Mouse (Mus musculus) granulocyte monocyte progenitor cell, adult 5-6 weeks (primary cell): ENCODE data around the gene Rrp12. TPM values are rescaled to one million over a fixed set of nuclear protein-coding genes. Genes with fewer than 3 reads are reported as not detected.
A peak's percentile ranks its signal among the peaks of the same experiment; 100 is the strongest.
"Not testable (repeated sequence)": the region's sequence is repeated elsewhere in the genome, so short reads cannot be mapped to it uniquely, and the experiment has no call there.

Source experiments
- ATAC-seq: replicated peaks from 2 replicates; pipeline ENCODE4 v1.8.0; 2016; ENCODE audit warnings: mild to moderate bottlenecking, moderate TSS enrichment, inconsistent platforms; ENCODE audit not compliant: poor library complexity, severe bottlenecking
- total RNA-seq, 2 experiments: library from RNA; stranded (forward) in 1 of 2; stranded (reverse) in 1 of 2; fragments of 200-712, 200-1000 nt in 1 of 2; fragments of >200 nt in 1 of 2; fragmentation: Nextera tagmentation in 1 of 2; gene quantifications; 2 replicates each; pipeline ENCODE4 v1.2.3; 2014 to 2017

Rrp12 gene
- total RNA-seq, 2 experiments from 2014 or later: 14.8 to 18.1 TPM

- ATAC-seq: no peak
Observed at GRCm38 (mm10) chr19:41907079-41907760, 11.2 kb upstream of the Rrp12 start.

- ATAC-seq: peak; percentile 29
Observed at GRCm38 (mm10) chr19:41906311-41907078, 10.5 kb upstream of the Rrp12 start.

GRCm38 (mm10) chr19:41905246-41905645 is 9.3 kb upstream of the Rrp12 start:
- ATAC-seq: no peak

- no peak for ATAC-seq
Observed at GRCm38 (mm10) chr19:41902848-41903593, 7.0 kb upstream of the Rrp12 start.

- ATAC-seq: peak; percentile 21; the same call in 1 of the 2 replicates
Observed at GRCm38 (mm10) chr19:41901696-41902095, 5.7 kb upstream of the Rrp12 start.

- peak; percentile 77 for ATAC-seq
Observed at GRCm38 (mm10) chr19:41900495-41901090, 4.6 kb upstream of the Rrp12 start.

GRCm38 (mm10) chr19:41898860-41899259 is 2.9 kb upstream of the Rrp12 start:
- no peak for ATAC-seq

GRCm38 (mm10) chr19:41896319-41896711 is 342 bp upstream of the Rrp12 start:
- ATAC-seq: no peak

- ATAC-seq: no peak
Observed at GRCm38 (mm10) chr19:41894959-41895358, 1.0 kb downstream of the Rrp12 start.

- ATAC-seq: no peak
Observed at GRCm38 (mm10) chr19:41888191-41888590, 7.8 kb downstream of the Rrp12 start.

- ATAC-seq: no peak
Observed at GRCm38 (mm10) chr19:41883882-41884281, 12.1 kb downstream of the Rrp12 start.

GRCm38 (mm10) chr19:41881842-41882241 is 14.1 kb downstream of the Rrp12 start:
- ATAC-seq: no peak

GRCm38 (mm10) chr19:41874356-41874755 is 21.6 kb downstream of the Rrp12 start:
- no peak for ATAC-seq

- no peak for ATAC-seq
Observed at GRCm38 (mm10) chr19:41872285-41872684, 23.7 kb downstream of the Rrp12 start.

- ATAC-seq: not testable (repeated sequence)
Observed at GRCm38 (mm10) chr19:41869946-41870345, 26.0 kb downstream of the Rrp12 start.

GRCm38 (mm10) chr19:41869296-41869695 is 26.7 kb downstream of the Rrp12 start:
- no peak for ATAC-seq

GRCm38 (mm10) chr19:41866707-41867106 is 29.3 kb downstream of the Rrp12 start:
- ATAC-seq: no peak

- no peak for ATAC-seq
Observed at GRCm38 (mm10) chr19:41857816-41858310, 38.1 kb downstream of the Rrp12 start.

GRCm38 (mm10) chr19:41857086-41857762 is 38.7 kb downstream of the Rrp12 start:
- no peak for ATAC-seq

- no peak for ATAC-seq
Observed at GRCm38 (mm10) chr19:41852423-41852822, 43.5 kb downstream of the Rrp12 start.
